Mouse (Mus musculus) gastrocnemius, postnatal 10 days (tissue): Measurements from ENCODE around the gene Gm20822. TPM values are rescaled to one million over a fixed set of nuclear protein-coding genes. Genes with fewer than 3 reads are reported as not detected.
"Not testable (repeated sequence)": the region's sequence is repeated elsewhere in the genome, so short reads cannot be mapped to it uniquely, and the experiment has no call there.

ENCODE experiments used
- DNase-seq: peaks from one replicate; pipeline ENCODE4 v3.0.0; 2021; ENCODE audit warnings: mixed read lengths
- long read RNA-seq, 2 experiments: library from polyadenylated mRNA; stranded (forward); transcript quantifications; one replicate each; pipeline ENCODE4 v2.0.0; 2021
- total RNA-seq, 2 experiments: library from RNA; stranded (reverse); gene quantifications; 2 replicates each; pipeline ENCODE4 v1.2.3; 2021

The Gm20822 gene
- not detected for total RNA-seq
- long read RNA-seq, experiment 1: 0 reads
- long read RNA-seq, experiment 2: 0 reads

DNA sequence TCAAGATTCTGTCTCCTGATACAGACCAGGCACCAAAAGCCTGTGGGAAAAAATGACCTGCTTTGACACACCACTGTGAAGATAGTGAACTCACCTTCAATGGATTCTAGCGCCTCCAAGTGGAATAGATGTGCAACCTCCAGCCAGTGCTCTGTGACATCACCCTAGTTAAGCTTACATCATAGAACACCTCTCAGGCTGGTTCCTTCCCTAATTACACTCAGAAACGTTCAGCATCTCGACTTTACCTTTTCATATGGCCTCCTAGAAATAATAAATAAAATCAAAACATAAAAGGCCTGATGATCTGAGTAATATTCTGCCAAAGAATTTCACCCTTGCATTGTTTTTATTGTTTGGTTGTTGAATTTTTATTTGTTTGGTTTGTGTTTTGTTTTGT lies at the start of gene Gm20822:
Gm20822 (minus strand) TSS at position 101 of the 400 bp plus-strand sequence.
- not testable (repeated sequence) for DNase-seq
